Mouse (Mus musculus) CH12.LX (cell line): ENCODE measurements around the gene Cdhr4.

Source experiments
- CTCF ChIP-seq, 2 experiments: IDR thresholded peaks in 1 of 2; conservative IDR thresholded peaks in 1 of 2; 2 replicates each; pipeline ENCODE4 v1.5.1; 2011 to 2012; ENCODE audit warnings: low read depth in 2 of 2, low read length in 2 of 2, improper control_type of control experiment in 1 of 2, inconsistent platforms in 1 of 2, mild to moderate bottlenecking in 1 of 2, moderate library complexity in 1 of 2
- E2F4 ChIP-seq: IDR thresholded peaks from 2 replicates; pipeline ENCODE4 v1.6.1; 2011; ENCODE audit warnings: low read depth, low read length, improper control_type of control experiment; ENCODE audit not compliant: insufficient replicate concordance
- EP300 ChIP-seq: IDR thresholded peaks from 2 replicates; pipeline ENCODE4 v1.6.1; 2011; ENCODE audit warnings: low read length, improper control_type of control experiment
- ETS1 ChIP-seq: conservative IDR thresholded peaks from 2 replicates; pipeline ENCODE4 v1.6.1; 2012; ENCODE audit warnings: low read depth, mild to moderate bottlenecking, inconsistent platforms, low read length, improper control_type of control experiment, moderate library complexity
- GABPA ChIP-seq: IDR thresholded peaks from 2 replicates; pipeline ENCODE4 v1.6.1; 2012; ENCODE audit warnings: low read depth, low read length, improper control_type of control experiment, inconsistent platforms; ENCODE audit not compliant: insufficient replicate concordance
- MAFK ChIP-seq: IDR thresholded peaks from 2 replicates; pipeline ENCODE4 v1.6.1; 2011; ENCODE audit warnings: low read length, improper control_type of control experiment; ENCODE audit not compliant: insufficient replicate concordance
- MAX ChIP-seq: IDR thresholded peaks from 2 replicates; pipeline ENCODE4 v1.6.1; 2011; ENCODE audit warnings: low read length, improper control_type of control experiment
- NELFE ChIP-seq: IDR thresholded peaks from 2 replicates; pipeline ENCODE4 v1.6.1; 2011; ENCODE audit warnings: low read depth, low read length, improper control_type of control experiment
- POLR2A ChIP-seq: IDR thresholded peaks from 2 replicates; pipeline ENCODE4 v1.6.1; 2011; ENCODE audit warnings: low read depth, mild to moderate bottlenecking, improper control_type of control experiment, low read length
- POLR2AphosphoS2 ChIP-seq: IDR thresholded peaks from 2 replicates; pipeline ENCODE4 v1.6.1; 2011; ENCODE audit warnings: low read depth, low read length, improper control_type of control experiment
- UBTF ChIP-seq: IDR thresholded peaks from 2 replicates; pipeline ENCODE4 v1.6.1; 2012; ENCODE audit warnings: low read depth, mild to moderate bottlenecking, inconsistent platforms, low read length, improper control_type of control experiment, moderate library complexity
- USF1 ChIP-seq: IDR thresholded peaks from 2 replicates; pipeline ENCODE4 v1.6.1; 2014; ENCODE audit warnings: low read depth, mild to moderate bottlenecking, inconsistent platforms, low read length, improper control_type of control experiment
- USF2 ChIP-seq: conservative IDR thresholded peaks from 2 replicates; pipeline ENCODE4 v1.6.1; 2011; ENCODE audit warnings: low read depth, low read length, improper control_type of control experiment
- ZMIZ1 ChIP-seq: IDR thresholded peaks from 2 replicates; pipeline ENCODE4 v1.6.1; 2012; ENCODE audit warnings: low read depth, mild to moderate bottlenecking, inconsistent platforms, low read length, improper control_type of control experiment

- TF ChIP-seq POLR2AphosphoS2 (0 out of 2 replicates have a peak, but pooled peaks have one; percentile 33), POLR2A (peak; percentile 71), MAFK (no peak), NELFE (peak; percentile 67), MAX (no peak; the same call in 1 of the 2 replicates), CTCF (conservative IDR thresholded peaks at IDR 0.05 in 1 of 2, IDR thresholded peaks at IDR 0.05 in 1 of 2; ENCODE audit: low read depth in 2 of 2, low read length in 2 of 2) (no peak), ETS1 (peak; percentile 90), ZMIZ1 (peak; percentile 64; the same call in 1 of the 2 replicates), USF1 (no peak), EP300 (0 out of 2 replicates have a peak, but pooled peaks have one; percentile 60), GABPA (no peak), E2F4 (no peak), USF2 (no peak), UBTF (no peak; the same call in 1 of the 2 replicates)
Measured at GRCm38 (mm10) chr9:107975399-107976386, 16.6 kb upstream of the Cdhr4 start, which contains the start of gene Uba7.
